Mouse (Mus musculus) v-Abl transformed pro-B cells (cell line): ENCODE results near the gene Chga.

Source experiments
- in situ Hi-C, 2 experiments: fragments of 400-800 bp; cut with MboI; formaldehyde crosslinking; loops; one replicate each; pipeline ENCODE4 v1.15.1; 2025; ENCODE audit not compliant: unreplicated experiment in 2 of 2

Gene Chga

GRCm38 (mm10) chr12:102553705-102554275, 979 bp upstream of the Chga start:
- in situ Hi-C loops, result no loop called here

GRCm38 (mm10) chr12:102555850-102556249, 1.1 kb downstream of the Chga start:
- in situ Hi-C loops, result no loop called here

DNA sequence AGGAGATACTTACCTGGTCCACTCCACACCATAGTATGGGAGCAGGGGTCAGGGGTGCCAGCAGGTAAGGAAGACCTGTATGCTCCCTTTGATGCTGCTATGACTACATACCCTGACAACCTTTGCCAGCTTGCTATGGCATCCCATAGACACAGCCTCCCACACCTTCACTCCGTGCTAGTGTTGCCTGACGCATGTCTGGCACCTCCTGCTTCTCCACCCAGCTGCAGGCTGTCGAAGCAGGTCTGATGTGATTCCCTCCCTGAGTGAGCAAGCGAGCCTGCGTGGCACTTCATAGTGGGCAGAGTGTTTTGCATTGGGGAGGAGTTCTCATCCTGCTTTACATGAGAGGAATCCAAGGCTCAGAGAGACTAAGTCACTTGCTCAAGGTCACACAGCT, 2.6 kb downstream of the Chga start:
- in situ Hi-C loops, result no loop called here

- in situ Hi-C loops, result no loop called here
Observed at GRCm38 (mm10) chr12:102565086-102565485, 10.3 kb downstream of the Chga start.

DNA sequence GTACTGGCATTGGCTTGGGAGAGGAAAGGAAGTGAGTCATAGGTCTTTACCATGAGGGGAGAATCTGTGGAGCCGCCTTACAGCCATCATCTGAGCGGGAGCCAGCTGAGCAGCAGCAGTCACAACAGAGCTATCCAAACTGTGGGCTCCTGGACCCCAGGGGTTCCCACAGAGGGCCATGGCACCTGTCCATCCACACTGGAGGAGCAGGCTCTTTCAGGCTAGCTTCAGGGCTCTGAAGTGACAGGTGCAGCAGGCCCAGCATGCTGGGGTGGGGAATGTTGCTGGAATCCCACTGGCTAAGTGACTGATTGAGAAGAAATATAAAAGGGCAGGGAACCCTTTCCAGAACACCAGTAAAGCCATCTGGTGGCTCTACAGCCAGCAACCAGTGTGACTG, 12.2 kb downstream of the Chga start:
- in situ Hi-C loops, result no loop called here

DNA sequence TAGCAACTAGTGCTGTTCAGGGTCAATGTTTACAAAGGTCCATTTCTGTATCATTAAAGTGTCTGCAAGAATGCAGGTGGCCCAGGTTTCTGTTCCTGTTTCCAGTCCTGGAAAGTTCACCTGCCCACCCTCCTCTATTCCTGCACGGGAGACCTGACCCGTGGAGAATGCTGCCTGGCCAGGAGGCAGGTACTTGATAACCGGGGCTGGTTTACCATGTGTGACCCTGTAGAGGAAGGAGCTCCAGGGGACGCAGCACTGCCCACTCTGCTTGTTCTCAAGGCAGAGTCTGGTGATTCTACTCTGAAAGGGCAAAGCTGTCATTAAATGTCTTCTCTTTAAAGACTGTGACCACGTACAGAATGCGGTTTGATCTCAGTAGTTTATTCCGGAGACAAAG, 13.4 kb downstream of the Chga start:
- in situ Hi-C loops, result no loop called here

DNA sequence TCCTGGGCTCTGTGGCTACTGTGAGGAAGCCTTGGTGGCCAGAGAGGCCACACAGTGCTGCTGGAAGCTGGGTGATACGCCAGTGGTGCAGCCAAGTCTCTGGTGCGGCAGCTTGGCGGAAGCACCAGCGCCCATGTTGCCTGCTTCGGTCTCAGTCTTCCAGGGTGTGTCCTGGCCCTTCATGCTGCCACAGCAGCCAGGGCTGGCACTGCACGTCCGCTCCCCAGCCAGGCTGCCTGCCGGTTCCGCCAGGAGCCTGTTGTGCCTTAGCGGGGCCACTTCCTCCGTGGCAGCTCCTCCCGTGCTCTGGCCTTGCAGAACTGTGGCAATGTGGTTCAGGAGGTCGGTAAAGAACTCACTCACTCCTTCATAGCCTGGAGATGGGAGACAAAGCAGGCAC, 15.3 kb downstream of the Chga start:
- in situ Hi-C loops, result no loop called here

- in situ Hi-C loops, result no loop called here
Observed at GRCm38 (mm10) chr12:102570734-102571133, 16.0 kb downstream of the Chga start.

GRCm38 (mm10) chr12:102571666-102572065, 16.9 kb downstream of the Chga start:
- in situ Hi-C loops, result no loop called here

DNA sequence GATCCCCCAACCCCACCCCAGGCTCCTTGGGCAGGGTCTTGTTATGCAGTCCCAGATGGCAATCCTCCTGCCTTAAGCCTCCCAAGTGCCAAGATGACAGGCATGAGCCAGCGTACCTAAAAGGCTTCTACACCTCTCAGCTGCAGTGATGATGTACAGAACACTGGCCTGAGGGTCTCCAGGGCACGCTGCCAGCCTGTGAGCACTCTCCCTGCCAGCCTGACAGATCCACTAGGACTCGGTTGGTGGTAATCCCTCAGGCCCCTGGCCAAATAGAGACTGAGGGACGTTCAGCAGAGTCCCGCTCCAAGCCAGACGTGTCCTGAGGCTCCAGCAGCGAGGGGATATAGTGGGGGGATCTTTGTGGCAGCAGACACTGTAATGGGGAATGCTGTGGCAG, 18.3 kb downstream of the Chga start:
- in situ Hi-C loops, result no loop called here

DNA sequence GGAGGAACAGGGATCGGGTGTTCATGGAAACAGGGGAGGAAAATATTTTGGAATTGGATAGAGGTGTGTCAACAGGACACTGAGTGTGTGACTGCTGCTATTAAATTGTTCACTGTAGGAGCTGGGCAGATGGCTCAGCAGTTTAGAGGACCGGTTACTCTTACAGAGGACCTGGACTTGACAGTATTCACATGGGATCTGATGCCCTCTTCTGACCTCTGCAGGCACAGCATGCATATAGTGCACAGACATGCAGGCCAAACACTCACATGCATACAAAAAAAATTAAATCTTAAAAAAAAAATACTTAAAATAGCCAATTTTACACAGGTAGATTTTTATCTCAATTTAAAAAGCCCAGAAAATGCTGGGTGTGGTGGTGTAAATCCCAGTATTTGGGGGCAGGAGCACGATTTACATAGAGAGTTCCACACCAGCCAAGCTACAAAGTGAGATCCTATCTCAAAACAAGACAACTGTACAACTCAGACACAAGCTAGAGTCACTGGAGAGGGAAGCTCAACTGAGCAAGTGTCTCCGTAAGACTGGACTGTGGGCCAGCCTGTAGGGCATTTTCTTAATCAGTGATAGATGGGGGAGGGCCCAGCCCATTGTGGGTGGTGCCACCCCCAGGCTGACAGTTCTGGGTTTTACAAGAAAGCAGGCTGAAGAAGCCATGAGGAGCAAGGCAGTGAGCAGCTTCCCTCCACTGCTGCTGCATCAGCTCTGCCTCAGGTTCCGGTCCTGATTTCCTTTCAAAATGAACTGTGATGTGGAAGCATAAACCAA, 21.0 kb downstream of the Chga start:
- in situ Hi-C loops, result loop anchor here (5.0 kb wide), 2 partner anchors 48 to 132 kb away; no protein-coding TSS in a partner anchor

- in situ Hi-C loops, result loop anchor here (5.0 kb wide), 2 partner anchors 50 to 130 kb away; no protein-coding TSS in a partner anchor
Observed at GRCm38 (mm10) chr12:102576659-102577398, 22.1 kb downstream of the Chga start.

GRCm38 (mm10) chr12:102579041-102579440, 24.3 kb downstream of the Chga start:
- in situ Hi-C loops, result loop anchor here (5.0 kb wide), 2 partner anchors 52 to 128 kb away; no protein-coding TSS in a partner anchor

- in situ Hi-C loops, result loop anchor here in 1 of 2 experiments (5.0 kb wide), 1 partner anchor 126 kb away; no protein-coding TSS in a partner anchor
Observed at GRCm38 (mm10) chr12:102581579-102582196, 26.9 kb downstream of the Chga start.

DNA sequence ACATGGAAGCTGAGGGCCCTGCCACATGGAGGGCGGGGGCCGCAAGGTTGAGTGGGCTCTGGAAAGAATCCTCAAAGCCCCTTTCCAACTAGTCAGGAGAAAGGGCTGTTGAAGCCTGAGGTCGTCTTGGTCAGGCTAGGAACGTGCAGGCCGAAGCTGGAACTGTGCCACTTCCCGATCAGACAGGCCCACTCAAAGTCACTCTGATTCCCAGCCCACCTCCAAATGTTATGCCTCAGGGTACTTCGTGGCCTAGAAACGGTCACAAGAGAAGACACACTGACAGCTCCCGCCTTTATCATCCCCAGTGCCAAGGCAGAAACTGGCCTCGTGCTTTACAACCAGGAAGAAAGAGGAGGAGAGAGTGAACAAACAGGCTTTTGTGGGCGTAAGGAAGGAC, 27.7 kb downstream of the Chga start:
- in situ Hi-C loops, result loop anchor here in 1 of 2 experiments (5.0 kb wide), 1 partner anchor 125 kb away; no protein-coding TSS in a partner anchor

- in situ Hi-C loops, result no loop called here
Observed at GRCm38 (mm10) chr12:102585390-102585789, 30.6 kb downstream of the Chga start.

DNA sequence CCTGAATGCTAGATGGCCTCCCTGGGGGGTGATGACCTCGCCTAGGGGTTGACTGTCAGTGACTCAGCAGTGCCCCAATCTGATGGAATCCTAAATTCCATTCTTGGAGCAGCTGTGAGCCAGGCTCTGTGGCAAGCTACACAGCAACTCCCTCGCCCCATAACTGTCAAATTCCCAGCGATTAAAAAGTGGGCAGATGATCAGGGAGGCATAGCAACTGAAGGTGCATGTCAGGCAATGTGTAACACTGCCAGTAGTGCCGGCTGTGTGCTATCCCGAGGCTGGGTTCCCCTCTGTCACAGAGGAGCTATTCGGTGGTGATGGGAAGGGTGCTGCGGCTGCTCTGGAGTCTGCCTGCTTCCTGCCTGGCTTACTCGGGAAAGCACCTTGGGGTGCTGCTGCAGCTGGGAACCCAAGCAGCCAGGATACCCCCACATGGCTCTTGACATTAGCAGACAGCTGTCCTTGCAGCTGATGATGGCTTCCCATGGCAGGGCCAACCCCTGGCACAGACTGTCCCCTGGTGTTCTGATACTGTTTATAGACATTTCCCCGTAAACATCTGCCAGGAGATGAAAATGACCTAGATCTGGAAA, 31.6 kb downstream of the Chga start:
- in situ Hi-C loops, result no loop called here

- in situ Hi-C loops, result no loop called here
Observed at GRCm38 (mm10) chr12:102587106-102587505, 32.3 kb downstream of the Chga start.

DNA sequence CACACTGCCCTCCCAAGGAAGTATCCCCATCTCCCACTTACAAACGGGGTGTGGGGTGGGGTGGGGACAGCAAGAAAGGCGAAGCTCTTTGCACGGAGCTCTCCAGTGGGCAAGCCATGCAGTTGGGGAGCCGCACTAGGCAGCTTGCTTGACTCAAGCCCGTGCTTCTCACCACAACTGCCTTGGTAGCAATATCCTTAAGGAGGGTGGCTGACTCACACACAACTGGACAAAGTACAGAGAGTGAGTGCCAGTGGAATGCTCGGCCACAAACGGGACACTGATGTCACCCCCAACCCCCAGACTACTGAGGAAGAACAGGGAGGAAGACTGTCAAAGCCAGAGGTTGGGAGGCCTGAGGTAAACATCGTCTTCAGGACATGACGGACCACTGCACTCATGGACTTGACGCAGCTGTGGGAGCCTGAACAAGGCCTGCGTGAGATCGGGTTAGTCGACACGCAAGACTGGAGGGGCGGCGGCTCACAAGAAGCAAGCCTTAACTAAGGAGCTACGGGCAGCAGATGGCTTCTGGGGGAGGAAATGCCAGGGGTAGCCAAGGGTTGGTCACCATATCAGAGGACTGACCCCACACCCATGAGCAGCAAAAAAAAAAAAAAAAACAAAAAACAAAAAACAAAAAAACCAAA, 36.1 kb downstream of the Chga start:
- in situ Hi-C loops, result no loop called here

- in situ Hi-C loops, result no loop called here
Observed at GRCm38 (mm10) chr12:102593699-102594098, 38.9 kb downstream of the Chga start.
